Mouse (Mus musculus) intestine, embryonic 15.5 days (tissue): ENCODE results near the gene Zfp345. TPM values are rescaled to one million over a fixed set of nuclear protein-coding genes. Genes with fewer than 3 reads are reported as not detected.
A peak's percentile ranks its signal among the peaks of the same experiment; 100 is the strongest.
"Not testable (repeated sequence)": the region's sequence is repeated elsewhere in the genome, so short reads cannot be mapped to it uniquely, and the experiment has no call there.

Experiments
- ATAC-seq: fragments of 200-750 bp; cut with Nextera tagmentation; 2 replicates; pipeline ENCODE4 v1.8.0; 2017; ENCODE audit warnings: moderate TSS enrichment, moderate library complexity
- H3K27ac ChIP-seq: fragments of 300-500 bp; sonication (generic); 2 replicates; pipeline ENCODE4 v1.5.1; 2015; ENCODE audit warnings: mild to moderate bottlenecking, inconsistent platforms
- H3K27me3 ChIP-seq: fragments of 300-500 bp; sonication (generic); replicated peaks from 2 replicates; pipeline ENCODE4 v1.6.1; 2015; ENCODE audit warnings: inconsistent platforms
- H3K36me3 ChIP-seq: fragments of 300-500 bp; sonication (generic); 2 replicates; pipeline ENCODE4 v1.6.1; 2015; ENCODE audit warnings: inconsistent platforms
- H3K4me1 ChIP-seq: fragments of 300-500 bp; sonication (generic); replicated peaks from 2 replicates; pipeline ENCODE4 v1.6.1; 2015; ENCODE audit warnings: inconsistent platforms
- H3K4me2 ChIP-seq: fragments of 300-500 bp; sonication (generic); replicated peaks from 2 replicates; pipeline ENCODE4 v1.6.1; 2015; ENCODE audit warnings: mild to moderate bottlenecking, inconsistent platforms
- H3K4me3 ChIP-seq: fragments of 300-500 bp; sonication (generic); replicated peaks from 2 replicates; pipeline ENCODE4 v1.5.1; 2015; ENCODE audit warnings: inconsistent platforms
- H3K9ac ChIP-seq: fragments of 300-500 bp; sonication (generic); 2 replicates; pipeline ENCODE4 v1.6.1; 2015; ENCODE audit warnings: inconsistent platforms
- H3K9me3 ChIP-seq: fragments of 300-500 bp; sonication (generic); 2 replicates; pipeline ENCODE4 v1.6.1; 2016; ENCODE audit warnings: inconsistent platforms
- WGBS: fragments of 180-500 bp; shearing (Covaris S2); methylation state at CpG from one replicate; pipeline ENCODE4 v1.1.7; 2015; 5-methylcytosine and 5-hydroxymethylcytosine counted together
- polyA plus RNA-seq: library from polyadenylated mRNA; unstranded; fragments of >200 nt; fragmentation: Nextera tagmentation; extraction: Ambion mirVana; gene quantifications from 2 replicates; pipeline ENCODE4 v1.2.1, GENCODE M21; 2015

The Zfp345 gene
- polyA plus RNA-seq = not detected in 2 replicates

- H3K4me2 ChIP-seq, H3K9me3 ChIP-seq, H3K27me3 ChIP-seq, H3K36me3 ChIP-seq, H3K4me3 ChIP-seq, H3K4me1 ChIP-seq, ATAC-seq, H3K27ac ChIP-seq, H3K9ac ChIP-seq: not testable (repeated sequence)
- 74% methylated on average over 8 of the region's 8 CpGs for WGBS
Observed at GRCm38 (mm10) chr2:150484939-150485778, at the start of gene Zfp345. Gene Zfp345 (minus strand): TSS chr2:150485091.

DNA sequence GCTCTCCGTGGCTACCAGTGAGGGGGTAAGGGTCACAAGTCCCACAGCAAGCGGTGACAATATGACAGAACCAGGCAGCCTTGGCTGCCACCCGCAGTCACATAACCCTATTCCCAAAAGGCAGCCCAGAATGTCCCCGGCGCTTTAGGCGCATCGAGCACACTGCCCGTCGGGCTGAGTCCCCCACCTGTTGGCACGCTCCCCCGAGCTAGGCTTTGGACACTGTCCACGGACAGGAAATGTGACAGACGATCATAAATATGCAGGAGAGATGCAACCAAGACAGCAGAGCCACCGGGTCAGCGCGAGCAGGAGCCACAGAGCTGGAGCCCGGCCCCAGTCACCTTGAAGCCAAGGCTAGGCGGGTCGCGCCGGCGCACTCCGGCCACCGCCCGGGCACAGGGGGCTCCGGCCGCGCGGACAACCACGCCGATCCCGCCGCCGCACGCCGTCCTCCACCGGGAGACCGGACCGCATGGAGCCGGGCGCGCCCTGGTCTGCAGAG, 40.9 kb upstream of the Zfp345 start:
- H3K36me3 ChIP-seq = no peaks in the 10 kb centered on the region
- ATAC-seq = peak; percentile 77
- H3K27ac ChIP-seq = no peak overlapping the region
- peaks cover 7% of the 10 kb centered on the region for H3K27me3 ChIP-seq
- H3K9ac ChIP-seq = peak overlapping the region; percentile 32; the same call in 1 of the 2 replicates
- H3K4me3 ChIP-seq = peak overlapping the region; percentile 39
- WGBS = 2% methylated on average over 42 of the region's 42 CpGs
- H3K4me1 ChIP-seq = 0 out of 2 replicates have a peak, but pooled peaks cover 6% of the 10 kb centered on the region
- H3K9me3 ChIP-seq = no peaks in the 10 kb centered on the region
- peak overlapping the region; percentile 91 for H3K4me2 ChIP-seq

DNA sequence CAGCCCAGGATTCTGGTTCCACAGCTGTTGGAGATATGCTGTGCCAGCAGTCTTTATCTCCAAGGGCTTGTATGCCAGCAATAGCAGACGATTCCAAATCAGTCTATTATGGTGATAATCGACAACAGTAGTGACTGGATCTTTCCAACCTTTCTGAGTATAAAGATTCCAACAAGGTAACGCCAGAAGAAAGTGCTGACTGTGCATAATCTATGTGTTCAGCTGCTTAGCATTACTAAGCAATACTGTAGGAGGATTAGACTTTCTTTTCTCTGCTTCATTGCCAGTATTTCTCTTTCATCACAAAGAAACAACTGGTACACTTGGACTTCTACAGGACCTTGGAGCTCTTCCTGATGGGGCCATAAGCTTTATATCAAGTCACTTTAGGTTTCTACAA, 27.9 kb upstream of the Zfp345 start:
- Histone ChIP-seq H3K9me3 (peaks cover 3% of the 10 kb centered on the region; the same call in 1 of the 2 replicates), H3K27ac (no peak overlapping the region), H3K4me1 (no peaks in the 10 kb centered on the region), H3K9ac (no peak overlapping the region), H3K27me3 (no peaks in the 10 kb centered on the region), H3K4me2 (no peak overlapping the region), H3K36me3 (no peaks in the 10 kb centered on the region), H3K4me3 (no peak overlapping the region)
- 82% methylated on average over 3 of the region's 3 CpGs for WGBS
- no peak for ATAC-seq

DNA sequence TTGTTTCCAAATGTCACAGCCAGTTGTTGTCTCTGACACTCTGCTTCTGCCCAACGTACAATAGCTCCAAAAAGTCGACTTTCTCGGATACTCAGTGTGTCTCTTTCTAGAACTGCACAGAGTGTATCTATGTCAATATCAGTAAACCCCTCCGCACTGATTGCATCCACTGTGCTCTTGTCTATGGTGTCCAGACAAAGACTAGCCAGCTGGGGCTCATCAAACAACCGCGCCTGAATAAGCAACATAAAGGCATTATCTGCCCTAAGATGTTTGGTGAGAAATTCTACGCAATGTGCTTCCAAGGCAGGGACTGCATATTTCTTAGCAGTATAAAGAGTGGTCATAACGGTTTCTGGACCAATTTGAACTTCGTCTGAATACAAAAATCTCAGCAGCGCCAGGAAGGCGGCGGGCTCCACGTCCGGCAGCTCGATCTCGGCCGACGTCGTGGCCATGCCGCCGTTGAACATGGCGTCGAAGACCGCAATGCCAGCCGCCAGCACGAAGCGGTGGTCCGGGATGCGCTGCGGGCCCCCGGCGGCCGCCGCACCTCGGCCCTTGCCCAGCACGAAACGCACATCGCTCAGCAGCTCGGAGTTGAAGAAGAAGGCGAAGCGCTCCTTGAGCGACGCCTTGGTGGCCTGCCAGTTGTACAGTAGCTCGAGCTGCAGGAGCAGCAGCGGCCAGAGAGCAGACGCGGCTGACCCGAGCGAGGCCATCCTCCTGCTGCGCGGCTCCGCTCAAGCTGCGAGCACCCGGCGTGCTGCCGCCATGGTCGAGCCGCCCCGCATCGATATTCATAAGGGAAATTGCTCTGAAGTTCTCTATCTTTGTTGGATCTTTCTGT, 15.5 kb upstream of the Zfp345 start:
- not testable (repeated sequence) for H3K27me3 ChIP-seq, H3K36me3 ChIP-seq, H3K9ac ChIP-seq, H3K9me3 ChIP-seq, H3K27ac ChIP-seq, ATAC-seq, H3K4me1 ChIP-seq
- peak overlapping the region; percentile 26 for H3K4me3 ChIP-seq
- peak overlapping the region; percentile 63 for H3K4me2 ChIP-seq
- WGBS = 37% methylated on average over 60 of the region's 60 CpGs

GRCm38 (mm10) chr2:150493031-150493430, 8.1 kb upstream of the Zfp345 start:
- H3K4me2 ChIP-seq = no peak overlapping the region
- no peak for ATAC-seq
- H3K4me1 ChIP-seq = no peaks in the 10 kb centered on the region
- H3K27me3 ChIP-seq = no peaks in the 10 kb centered on the region
- WGBS = 75% methylated on average over 2 of the region's 2 CpGs
- no peak overlapping the region for H3K9ac ChIP-seq
- no peak overlapping the region for H3K27ac ChIP-seq
- H3K36me3 ChIP-seq = no peaks in the 10 kb centered on the region
- no peaks in the 10 kb centered on the region for H3K9me3 ChIP-seq
- no peak overlapping the region for H3K4me3 ChIP-seq

DNA sequence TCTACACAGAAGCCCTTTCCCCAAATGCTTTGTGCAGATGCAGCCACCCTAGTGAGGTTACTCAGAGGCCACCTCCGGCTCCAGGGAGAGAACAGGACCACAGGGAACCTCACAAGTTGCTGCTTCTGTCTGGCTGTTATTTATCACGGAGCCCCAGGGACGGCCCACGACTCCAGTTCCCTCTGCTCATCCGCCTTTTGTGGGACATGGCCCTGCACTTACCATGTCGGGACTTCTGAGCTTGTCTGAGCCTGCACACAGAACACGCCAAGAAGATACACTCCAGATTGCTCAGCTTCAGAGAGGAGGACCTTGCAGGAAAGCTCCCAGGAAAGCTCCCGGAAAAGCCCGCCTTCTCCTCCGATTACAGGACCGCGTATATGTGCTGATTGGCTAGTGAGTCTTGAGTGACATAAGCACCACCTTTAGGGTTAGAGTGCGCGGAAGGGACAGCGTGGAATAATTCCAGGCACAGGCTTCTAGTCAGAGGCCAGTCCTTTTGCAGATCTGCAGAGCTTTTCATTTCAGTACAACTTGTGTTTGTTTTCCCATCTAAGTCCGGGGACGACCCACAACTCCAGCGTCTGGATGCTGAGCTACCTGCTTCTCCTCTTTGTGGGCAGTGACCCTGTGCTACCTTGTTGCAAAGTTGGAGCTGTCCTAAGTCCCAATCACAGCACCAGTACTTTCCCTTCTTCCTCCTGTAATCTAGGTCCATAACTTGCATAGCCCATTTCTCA, 33.5 kb downstream of the Zfp345 start, which contains the start of gene Zfp442:
Gene Zfp442, minus strand, starts transcription at position 307 of the 740 bp plus-strand sequence.
- peak within 1 kb of the TSS; percentile 61 for H3K4me2 ChIP-seq
- H3K4me1 ChIP-seq, H3K9me3 ChIP-seq, H3K36me3 ChIP-seq, H3K27me3 ChIP-seq: not testable (repeated sequence)
- WGBS = 0% methylated on average over 18 of the region's 18 CpGs
- peak within 1 kb of the TSS; percentile 83 for H3K27ac ChIP-seq
- H3K4me3 ChIP-seq = peak within 1 kb of the TSS; percentile 43
- peak within 1 kb of the TSS; percentile 49 for H3K9ac ChIP-seq
- peak; percentile 100 for ATAC-seq

DNA sequence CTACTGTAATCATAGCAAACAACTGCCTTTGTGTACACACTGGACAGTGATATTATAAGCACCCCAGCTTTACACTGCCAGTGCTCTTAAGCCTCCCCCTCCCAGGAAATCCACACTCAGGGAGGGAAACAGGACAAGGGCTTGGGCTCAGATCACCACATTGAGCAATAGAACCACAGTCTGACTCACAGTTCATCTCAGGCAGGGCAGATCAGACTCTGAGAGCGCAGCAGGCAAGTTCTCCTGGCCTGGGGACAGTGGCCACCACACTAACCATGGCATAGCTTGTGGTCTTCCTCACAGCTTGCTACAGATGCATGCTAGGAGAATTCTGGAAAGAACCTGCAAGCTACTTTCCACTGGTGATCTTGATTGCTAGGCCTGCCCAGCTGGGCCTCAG, 45.8 kb downstream of the Zfp345 start:
- not testable (repeated sequence) for ATAC-seq, H3K27ac ChIP-seq
- 93% methylated on average over 1 of the region's 1 CpGs for WGBS

More for the DNA sequence above, 45.8 kb downstream of the Zfp345 start:
- not testable (repeated sequence) for H3K9me3 ChIP-seq, H3K4me2 ChIP-seq, H3K9ac ChIP-seq, H3K4me3 ChIP-seq, H3K36me3 ChIP-seq, H3K4me1 ChIP-seq, H3K27me3 ChIP-seq

Other genes starting within 250 kb of the Zfp345 start
- gene Gm21994, start 229.5 kb downstream of the Zfp345 start, polyA plus RNA-seq = 5.0 and 5.5 TPM in 2 replicates
- gene Gm14124, start 227.6 kb downstream of the Zfp345 start, polyA plus RNA-seq = 0.11 TPM in 1 of 2 replicates, not detected in the other
- 2.5 and 4.2 TPM in 2 replicates for gene Gm10130, start 161.4 kb downstream of the Zfp345 start, polyA plus RNA-seq
- gene 3300002I08Rik, start 122.3 kb downstream of the Zfp345 start, polyA plus RNA-seq = 4.7 and 6.5 TPM in 2 replicates
- gene Zfp442, start 33.6 kb downstream of the Zfp345 start, polyA plus RNA-seq = 5.0 and 6.4 TPM in 2 replicates
- gene Cst7, start 85.3 kb upstream of the Zfp345 start, polyA plus RNA-seq = 0.34 and 0.58 TPM in 2 replicates
- gene Apmap, start 123.5 kb upstream of the Zfp345 start, polyA plus RNA-seq = 36.3 and 38.7 TPM in 2 replicates
- gene Acss1, start 183.4 kb upstream of the Zfp345 start, polyA plus RNA-seq = 20.4 and 24.6 TPM in 2 replicates
- gene Vsx1, start 204.3 kb upstream of the Zfp345 start, polyA plus RNA-seq = not detected in 2 replicates